Mouse (Mus musculus) small intestine, adult 2 months (tissue): ENCODE results near the gene Lrrc29. TPM values are rescaled to one million over a fixed set of nuclear protein-coding genes. Genes with fewer than 3 reads are reported as not detected.
A peak's percentile ranks its signal among the peaks of the same experiment; 100 is the strongest.

ENCODE experiments used
- H3K27ac ChIP-seq: fragments of 200-500 bp; 2 replicates; pipeline ENCODE4 v1.5.1; 2012; ENCODE audit warnings: low read depth, low read length, control low read depth, inconsistent platforms; ENCODE audit not compliant: insufficient read depth
- H3K27me3 ChIP-seq: fragments of 200-500 bp; 2 replicates; pipeline ENCODE4 v1.6.1; 2012; ENCODE audit warnings: mild to moderate bottlenecking, moderate library complexity, low read length, inconsistent platforms; ENCODE audit not compliant: control insufficient read depth, insufficient read depth
- H3K36me3 ChIP-seq: fragments of 200-500 bp; 2 replicates; pipeline ENCODE4 v1.6.1; 2012; ENCODE audit warnings: mild to moderate bottlenecking, low read length, control low read depth, inconsistent platforms; ENCODE audit not compliant: control insufficient read depth, insufficient read depth
- H3K4me1 ChIP-seq: fragments of 200-500 bp; 2 replicates; pipeline ENCODE4 v1.6.1; 2012; ENCODE audit warnings: low read length, inconsistent platforms, mixed read lengths; ENCODE audit not compliant: control insufficient read depth, insufficient read depth, insufficient read length
- H3K4me3 ChIP-seq: fragments of 200-500 bp; 2 replicates; pipeline ENCODE4 v1.5.1; 2012; ENCODE audit warnings: low read depth, mild to moderate bottlenecking, control low read depth, inconsistent platforms, low read length, moderate library complexity
- CTCF ChIP-seq: fragments of 200-500 bp; IDR thresholded peaks from 2 replicates; pipeline ENCODE4 v1.5.1; 2012; ENCODE audit warnings: low read depth, mild to moderate bottlenecking, control low read depth, inconsistent platforms, low read length, moderate library complexity, mixed read lengths; ENCODE audit not compliant: insufficient replicate concordance, insufficient read length; ENCODE audit errors: extremely low read depth
- POLR2A ChIP-seq: fragments of 200-500 bp; IDR thresholded peaks from 2 replicates; pipeline ENCODE4 v1.6.1; 2012; ENCODE audit warnings: low read depth, mild to moderate bottlenecking, control low read depth, inconsistent platforms, low read length, moderate library complexity
- WGBS: fragments of 180-500 bp; shearing (Covaris S2); methylation state at CpG from one replicate; pipeline ENCODE4 v1.1.7; 2018; 5-methylcytosine and 5-hydroxymethylcytosine counted together
- polyA plus RNA-seq: library from polyadenylated mRNA; depleted of rRNA; stranded (reverse); fragments of >200 nt; gene quantifications from 2 replicates; pipeline ENCODE4 v1.2.3, GENCODE M21; 2012

Lrrc29 gene
- polyA plus RNA-seq, 1 experiment = 6.9 TPM

DNA sequence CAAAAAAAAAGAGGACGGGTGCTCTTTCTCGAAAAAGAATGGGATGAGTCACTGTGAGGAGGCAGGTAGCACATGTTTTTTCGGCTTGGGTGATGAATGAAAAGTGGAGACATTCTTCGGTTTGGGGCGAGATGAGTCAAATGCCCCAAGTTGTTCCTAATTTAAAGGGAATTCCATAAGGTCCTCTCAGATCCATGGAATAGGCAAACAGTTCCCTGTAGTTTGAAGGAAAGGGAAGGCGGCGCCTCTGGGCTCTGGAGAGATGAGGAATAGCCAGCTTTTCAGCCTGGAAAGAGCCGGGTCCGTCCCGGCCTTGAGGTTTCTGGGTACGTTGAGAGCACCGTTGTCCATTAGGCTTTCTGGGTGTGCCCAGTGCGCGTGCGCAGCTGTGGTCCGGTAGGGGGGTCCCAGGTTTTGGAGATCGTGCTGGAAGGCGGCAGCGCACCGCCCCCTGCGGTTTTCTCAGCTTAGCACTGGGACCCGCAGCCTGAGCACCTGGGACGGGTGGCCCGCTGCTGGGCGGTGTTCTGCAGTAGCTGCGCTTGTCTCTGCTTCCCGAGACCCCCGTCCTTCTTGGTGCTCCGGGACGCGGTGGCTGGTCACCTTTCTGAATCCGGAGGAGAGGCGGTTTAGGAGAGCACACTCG, 22.5 kb upstream of the Lrrc29 start, which contains the start of gene Slc9a5:
TSS of gene Slc9a5 (plus strand) at position 394 of the 646 bp plus-strand sequence.
- under 1% methylated on average over 34 of the region's 34 CpGs for WGBS
- no peaks in the 10 kb centered on the region for H3K36me3 ChIP-seq
- peak within 1 kb of the TSS; percentile 77 for H3K4me3 ChIP-seq
- peaks cover 22% of the 10 kb centered on the region for H3K4me1 ChIP-seq
- peaks cover 11% of the 10 kb centered on the region; the same call in 1 of the 2 replicates for H3K27me3 ChIP-seq
- H3K27ac ChIP-seq = peak within 1 kb of the TSS; percentile 55
- TF ChIP-seq CTCF (no peak), POLR2A (no peak)

DNA sequence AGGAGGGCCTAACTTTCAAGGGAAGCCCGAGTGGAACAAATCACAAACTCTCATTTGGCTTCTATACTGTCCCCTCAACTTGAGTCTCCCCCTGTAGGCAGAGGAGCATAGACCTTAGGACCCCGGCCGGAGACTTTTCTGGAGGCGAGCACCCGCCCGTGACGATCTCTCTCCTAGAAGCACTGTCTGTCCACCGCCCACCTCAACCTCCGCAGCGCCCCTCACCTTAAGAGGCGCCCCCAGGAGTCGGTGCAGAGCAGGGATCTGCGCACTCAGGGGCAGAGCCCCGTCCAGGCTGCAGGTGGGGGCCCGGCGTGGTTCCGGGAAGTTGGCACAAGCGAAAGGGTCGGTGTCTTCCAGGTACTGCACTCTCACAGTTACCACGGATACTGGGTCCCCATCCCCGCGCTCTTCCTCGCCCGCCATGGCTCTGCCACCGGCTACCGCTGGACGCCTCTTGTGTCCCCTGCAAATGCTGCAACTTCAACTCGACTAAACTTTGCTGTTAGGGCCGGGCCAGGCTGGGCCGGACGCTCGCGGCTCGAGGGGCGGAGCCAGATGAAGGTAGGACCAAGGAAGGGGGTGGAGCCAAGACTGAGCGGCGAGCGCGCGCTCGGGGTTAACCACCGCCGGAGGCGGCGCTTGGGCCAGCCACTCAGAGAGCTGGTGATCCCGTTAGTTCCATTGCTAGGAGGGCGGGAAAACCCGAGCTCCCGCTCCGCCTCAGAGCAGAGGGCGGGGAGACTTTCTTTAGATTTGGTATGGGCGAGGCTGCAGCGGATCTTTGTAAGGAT, 21.5 kb upstream of the Lrrc29 start, which contains the start of gene Fhod1:
TSS of gene Fhod1 (minus strand) at position 526 of the 794 bp plus-strand sequence.
- Histone ChIP-seq H3K36me3 (no peaks in the 10 kb centered on the region), H3K4me1 (peaks cover 22% of the 10 kb centered on the region), H3K4me3 (peak within 1 kb of the TSS; percentile 77), H3K27me3 (peaks cover 11% of the 10 kb centered on the region; the same call in 1 of the 2 replicates), H3K27ac (peak within 1 kb of the TSS; percentile 55)
- under 1% methylated on average over 53 of the region's 53 CpGs for WGBS
- TF ChIP-seq POLR2A (peak; percentile 87), CTCF (no peak)

DNA sequence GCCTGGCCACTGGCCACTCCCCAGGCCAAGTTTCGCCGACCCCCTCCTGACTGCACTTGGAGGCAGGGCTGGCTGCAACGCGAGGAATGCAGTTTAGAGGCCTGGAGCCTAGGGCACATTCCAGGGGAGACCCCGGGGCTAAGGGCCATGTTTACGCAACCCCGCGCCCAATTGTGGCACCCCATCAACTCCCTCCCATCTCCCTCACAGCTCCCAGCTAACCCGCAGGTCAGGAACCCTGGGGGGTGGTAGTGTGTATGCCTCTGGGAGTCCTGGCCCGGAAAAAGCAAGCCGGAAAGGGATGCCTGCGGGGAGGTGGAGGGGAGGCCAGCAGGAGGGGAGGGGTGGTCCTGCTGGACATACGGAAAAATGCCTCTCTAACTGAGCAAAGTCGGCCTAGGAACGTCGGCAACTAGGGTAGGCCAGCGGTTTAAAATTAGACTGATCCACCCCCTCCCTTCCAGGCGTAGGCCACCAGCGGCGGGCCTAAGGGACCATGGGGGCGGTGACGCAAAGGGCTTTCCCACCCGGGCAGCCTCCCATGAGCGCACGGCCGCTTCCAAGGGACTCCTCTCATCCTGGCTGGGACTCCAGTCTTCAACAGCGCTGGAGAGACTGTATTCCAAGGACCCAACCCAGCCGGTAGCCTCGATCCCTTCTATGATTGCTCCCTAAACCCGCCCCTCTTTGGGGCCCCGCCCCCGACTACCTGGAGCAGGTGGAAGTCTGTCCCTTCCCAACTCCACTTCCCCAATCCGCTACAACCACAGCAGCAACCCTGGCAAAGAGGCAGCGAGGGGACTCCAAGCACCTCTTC, 20.7 kb upstream of the Lrrc29 start:
- H3K4me3 ChIP-seq = peak overlapping the region; percentile 77
- no peaks in the 10 kb centered on the region for H3K36me3 ChIP-seq
- H3K27ac ChIP-seq = peak overlapping the region; percentile 55
- TF ChIP-seq POLR2A (peak; percentile 65), CTCF (peak; percentile 28; the same call in 1 of the 2 replicates)
- WGBS = 3% methylated on average over 34 of the region's 34 CpGs
- peaks cover 22% of the 10 kb centered on the region for H3K4me1 ChIP-seq
- peaks cover 11% of the 10 kb centered on the region; the same call in 1 of the 2 replicates for H3K27me3 ChIP-seq

DNA sequence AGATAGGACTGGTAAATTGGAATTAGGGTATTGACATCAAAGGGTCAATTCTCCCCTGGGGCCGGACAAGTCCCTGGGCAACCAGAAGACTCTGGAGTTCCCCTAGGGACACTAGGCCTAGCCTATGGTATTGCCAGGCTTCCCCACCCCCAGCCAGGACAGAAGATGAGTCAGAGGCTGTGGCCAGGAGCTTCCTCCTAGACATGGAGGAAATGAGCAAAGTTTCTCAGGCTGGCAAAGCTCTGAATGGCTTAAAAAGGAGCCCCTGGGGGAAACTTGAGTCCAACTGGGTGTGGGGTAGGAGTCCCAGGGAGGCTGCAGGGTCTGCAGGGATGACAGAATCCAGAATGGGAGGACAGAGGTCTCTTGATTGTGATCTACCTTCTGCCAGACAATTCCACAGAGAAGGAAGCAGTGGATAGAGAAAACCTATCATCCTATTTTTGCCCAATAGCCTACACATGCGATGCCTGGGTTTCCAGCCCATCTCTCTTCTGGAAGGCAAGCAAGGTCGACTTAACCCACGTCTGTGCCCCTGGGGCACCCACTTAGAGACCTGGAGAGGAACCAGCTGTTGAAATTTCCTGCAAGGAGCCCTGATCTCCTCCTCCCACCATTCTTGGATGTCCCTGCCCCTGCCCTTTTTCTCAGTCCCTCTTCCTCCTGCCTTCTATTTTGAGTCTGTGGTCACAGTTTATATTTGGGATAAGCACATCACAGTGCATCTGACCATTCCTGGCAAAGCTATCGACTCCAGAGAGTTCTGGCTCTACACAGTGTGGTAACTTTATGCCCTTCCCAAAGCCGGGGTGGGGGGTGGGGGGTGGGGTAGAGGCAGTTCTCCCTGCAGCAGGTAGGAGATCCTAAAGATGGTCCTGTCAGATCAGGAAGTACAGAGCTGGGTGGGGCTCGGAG, 19.2 kb upstream of the Lrrc29 start:
- Histone ChIP-seq H3K27ac (peak overlapping the region; percentile 83), H3K4me1 (peaks cover 27% of the 10 kb centered on the region), H3K4me3 (no peak overlapping the region), H3K36me3 (no peaks in the 10 kb centered on the region), H3K27me3 (peaks cover 11% of the 10 kb centered on the region; the same call in 1 of the 2 replicates)
- TF ChIP-seq POLR2A (no peak), CTCF (no peak)
- 17% methylated on average over 7 of the region's 7 CpGs for whole genome bisulfite sequencing

DNA sequence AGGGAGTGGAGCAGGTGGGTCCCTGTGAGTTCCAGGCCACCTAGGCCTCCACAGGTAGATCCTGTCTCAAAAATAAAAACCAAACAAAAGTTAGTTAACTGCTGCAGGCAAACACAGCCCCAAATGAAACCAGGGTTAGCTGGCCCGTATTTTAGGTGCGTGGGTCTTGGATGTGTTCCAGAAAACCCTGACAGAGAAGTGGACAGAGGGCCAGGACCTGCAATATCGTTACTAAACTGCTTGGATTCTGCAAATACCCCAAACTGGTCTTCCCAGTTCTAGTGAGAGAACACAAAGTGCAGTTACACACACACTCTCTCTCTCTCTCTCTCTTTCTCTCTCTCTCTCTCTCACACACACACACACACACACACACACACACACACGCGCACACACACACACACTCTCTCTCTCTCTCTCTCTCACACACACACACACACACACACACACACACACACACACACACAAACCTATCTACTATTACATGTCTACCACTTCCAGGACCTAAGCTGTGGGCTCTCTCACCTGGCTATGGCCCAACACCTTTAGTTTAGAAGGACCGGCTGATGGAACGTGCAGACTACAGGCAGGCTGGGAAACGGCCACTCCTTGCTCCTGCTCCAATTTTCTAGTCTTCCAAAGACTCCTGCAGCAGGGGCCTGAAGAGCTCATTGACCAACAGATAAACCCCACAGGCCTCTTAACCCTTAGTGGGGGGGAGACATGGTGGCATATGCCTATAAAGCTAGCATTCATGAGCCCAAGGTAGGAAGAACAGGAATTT, 17.9 kb upstream of the Lrrc29 start:
- peaks cover 3% of the 10 kb centered on the region; the same call in 1 of the 2 replicates for H3K27me3 ChIP-seq
- H3K36me3 ChIP-seq = no peaks in the 10 kb centered on the region
- peak overlapping the region; percentile 83 for H3K27ac ChIP-seq
- no peak for TF ChIP-seq CTCF
- peaks cover 30% of the 10 kb centered on the region for H3K4me1 ChIP-seq
- WGBS = 26% methylated on average over 8 of the region's 8 CpGs
- H3K4me3 ChIP-seq = no peak overlapping the region
